16 mouse cellular contexts compared by ENCODE assay signal in the genomic region with DNA sequence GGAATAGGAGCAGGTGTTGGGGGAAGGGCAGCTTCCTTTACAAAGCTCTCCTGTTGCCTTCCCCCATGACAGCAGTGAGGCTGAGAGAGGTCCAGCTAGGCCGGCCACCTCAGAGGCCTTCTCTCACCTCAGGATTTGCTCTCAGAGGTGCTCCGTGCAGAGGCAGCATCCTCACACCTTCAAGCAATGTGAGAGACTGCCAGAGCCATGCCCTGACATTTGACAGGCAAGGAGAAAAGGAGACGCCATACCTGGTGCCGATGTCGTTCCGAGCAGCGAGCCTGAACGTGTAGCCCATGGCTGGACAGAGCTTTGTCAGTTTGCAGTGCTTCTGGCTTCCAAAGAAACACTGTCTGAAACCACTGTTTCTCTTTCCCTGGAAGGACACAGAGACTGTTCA.
"Had no signal": no experiment of that assay in that cellular context is flagged by ENCODE, and none has a peak within 500 bp of the region (broad histone marks: within the 10 kb centered on the region; RNA-seq: fewer than 3 reads in every experiment).

No protein-coding gene starts in this region.

- H3K4me2 ChIP-seq: neural tube, embryonic 13.5 days; neural tube, embryonic 15.5 days; stomach, embryonic 15.5 days had no signal

- H3K4me3 ChIP-seq: neural tube, embryonic 13.5 days; neural tube, embryonic 15.5 days; stomach, embryonic 15.5 days had no signal

- H3K27me3 ChIP-seq: neural tube, embryonic 13.5 days; neural tube, embryonic 15.5 days; stomach, embryonic 15.5 days had no signal

- DNase-seq: retina, postnatal 1 day; right cerebral cortex, adult 18-20 months; right cerebral cortex, postnatal 14 days; right cerebral cortex, postnatal 25 days; right cerebral cortex, postnatal 4 days; spleen, adult 18-20 months; thymus, adult 18-20 months; thymus, adult 2 months; thymus, postnatal 14 days; thymus, postnatal 25 days; thymus, postnatal 36 days; thymus, postnatal 4 days had no signal

- H3K9ac ChIP-seq: neural tube, embryonic 13.5 days; neural tube, embryonic 15.5 days; stomach, embryonic 15.5 days had no signal

- H3K9me3 ChIP-seq: neural tube, embryonic 13.5 days; neural tube, embryonic 15.5 days; stomach, embryonic 15.5 days had no signal

- H3K4me1 ChIP-seq: neural tube, embryonic 13.5 days; stomach, embryonic 15.5 days had no signal

- H3K27ac ChIP-seq: neural tube, embryonic 13.5 days; neural tube, embryonic 15.5 days; stomach, embryonic 15.5 days; stomach, postnatal 0 days had no signal
